Mouse (Mus musculus) cerebellum, adult (tissue): ENCODE measurements at regions not wholly inside any gene's neighbourhood (a gene's known extent, or its start where the extent isn't known, plus 50 kb on each side); places are given as distances from the start of the nearest gene placed in this dataset.

ENCODE experiments used
- ATAC-seq: cut with Nextera tagmentation; 2 replicates; pipeline ENCODE4 v1.9.2; 2017; ENCODE audit warnings: mild to moderate bottlenecking, moderate library complexity, mixed read lengths; ENCODE audit not compliant: insufficient number of reproducible peaks, low FRiP score, low TSS enrichment

DNA sequence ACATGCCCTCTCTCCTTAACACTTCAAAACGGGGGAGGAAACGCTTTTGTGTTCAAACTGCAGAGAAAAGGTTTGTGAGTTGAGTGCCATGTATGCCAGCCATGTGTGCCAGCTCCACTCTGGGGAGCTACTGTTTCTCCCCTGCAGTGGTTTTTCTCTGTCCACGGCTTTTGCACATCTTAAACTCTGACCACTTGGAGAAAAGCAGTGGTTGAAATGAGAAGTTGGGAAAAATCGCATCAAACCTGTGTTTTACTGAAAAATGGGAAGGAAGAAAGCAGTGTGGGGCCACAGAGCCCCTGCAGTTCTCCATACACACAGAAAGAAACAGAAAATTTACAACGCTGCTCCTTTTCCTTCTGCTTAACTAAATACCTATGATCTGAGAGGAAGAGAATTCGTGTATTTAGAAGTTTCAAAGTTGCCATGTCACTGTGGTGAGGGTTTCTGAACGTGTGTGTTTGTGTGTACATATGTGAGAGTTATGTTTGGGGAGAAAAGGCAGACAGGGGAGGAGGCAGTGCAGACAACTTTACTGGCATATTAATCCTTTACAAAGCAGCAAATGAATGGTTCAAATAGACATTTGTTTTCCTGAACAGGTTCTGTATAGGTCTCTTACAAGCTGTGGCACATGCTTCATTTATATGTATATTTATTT, 160.1 kb upstream of the Tmem161b start:
- no peak for ATAC-seq

DNA sequence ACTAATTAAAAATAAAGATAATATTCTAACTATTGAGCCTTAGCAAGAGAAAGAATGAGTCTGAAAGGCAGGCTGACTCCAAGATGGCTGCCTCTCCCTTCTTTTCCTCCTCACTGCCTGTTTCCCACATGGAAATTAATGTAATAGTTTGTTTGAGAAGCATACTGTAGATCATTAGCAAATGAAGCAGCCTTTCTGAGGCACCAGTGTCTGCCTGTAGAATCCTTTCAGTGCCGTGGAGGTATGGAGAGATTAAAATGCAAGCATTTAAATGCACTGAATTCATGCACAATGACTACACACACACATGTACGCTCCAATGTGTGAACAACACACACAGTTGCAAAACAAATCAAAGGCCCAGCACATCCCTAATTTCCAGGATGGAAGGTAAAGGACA, 159.5 kb upstream of the Tmem161b start:
- no peak for ATAC-seq

- ATAC-seq, result no peak
Observed at GRCm38 (mm10) chr13:84063406-84063805, 158.7 kb upstream of the Tmem161b start.

GRCm38 (mm10) chr13:84064291-84064940, 157.7 kb upstream of the Tmem161b start:
- ATAC-seq, result no peak

DNA sequence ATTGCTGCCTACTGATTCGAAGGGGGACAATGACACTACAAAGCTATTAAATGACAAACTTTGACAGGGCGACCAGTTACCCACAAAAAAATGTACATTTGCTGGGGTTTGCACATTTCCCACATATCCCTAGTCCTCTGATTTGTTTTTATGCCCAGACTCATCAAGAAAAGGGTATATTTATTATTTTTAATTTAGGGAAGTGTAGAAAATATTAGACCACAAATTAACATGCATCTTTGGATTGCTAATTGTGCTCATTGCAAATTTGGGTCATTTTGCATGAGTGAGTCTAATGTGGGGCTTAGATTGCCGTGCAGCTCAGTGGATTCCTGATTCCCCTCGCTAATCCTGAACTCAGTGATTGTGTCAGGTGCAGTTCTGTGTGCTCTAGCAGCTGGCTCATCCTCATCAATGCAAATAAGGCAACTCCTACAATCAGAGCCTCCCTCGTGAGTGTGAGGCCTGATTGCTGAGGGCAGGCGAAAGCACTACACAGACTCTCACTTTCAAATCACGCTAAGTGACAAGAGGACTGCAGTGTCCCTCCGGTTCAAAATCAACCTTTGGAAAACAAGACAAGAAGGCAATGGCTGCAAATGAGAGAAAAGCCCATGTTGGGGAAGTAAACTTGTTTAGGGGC, 156.7 kb upstream of the Tmem161b start:
- ATAC-seq, result 0 out of 2 replicates have a peak, but pooled peaks have one; percentile 41

DNA sequence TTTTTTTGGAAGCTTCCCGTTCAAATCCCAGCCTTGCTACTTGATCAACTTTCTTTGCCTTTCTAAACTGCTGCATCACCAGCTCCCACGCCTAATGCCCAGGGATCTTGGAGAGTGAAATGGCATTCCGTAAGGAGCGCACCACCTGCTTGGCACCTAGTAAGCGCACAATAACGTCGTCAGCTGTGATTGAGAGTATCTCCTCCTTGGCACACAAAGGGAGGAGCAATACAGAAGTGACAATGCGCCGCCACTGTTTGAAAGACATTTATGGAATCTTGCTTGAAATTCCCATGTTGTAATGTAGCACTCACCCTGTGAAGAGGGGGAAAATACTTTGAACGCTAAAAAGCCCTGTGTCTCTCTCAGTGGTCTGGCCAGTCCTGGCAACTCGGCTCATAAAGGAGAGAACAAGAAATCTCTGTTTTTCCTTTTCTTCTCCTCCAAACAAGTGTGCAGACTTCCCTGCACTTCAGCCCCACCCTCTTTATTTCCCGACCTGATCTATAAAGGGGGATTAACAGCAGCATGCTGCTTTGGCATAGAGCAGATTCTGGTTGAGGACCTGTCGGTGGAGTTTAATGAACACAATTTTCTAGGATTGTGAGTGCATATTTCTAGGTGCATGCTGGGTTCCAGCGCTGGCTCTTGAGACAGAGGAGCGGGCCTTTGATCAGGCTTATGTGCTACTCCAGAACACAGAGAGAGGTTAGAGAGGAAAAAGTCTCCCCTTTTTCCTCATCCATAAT, 155.7 kb upstream of the Tmem161b start:
- ATAC-seq, result peak; percentile 14; the same call in 1 of the 2 replicates

- ATAC-seq, result peak; percentile 29; the same call in 1 of the 2 replicates
Observed at GRCm38 (mm10) chr13:84066960-84067665, 155.0 kb upstream of the Tmem161b start.

DNA sequence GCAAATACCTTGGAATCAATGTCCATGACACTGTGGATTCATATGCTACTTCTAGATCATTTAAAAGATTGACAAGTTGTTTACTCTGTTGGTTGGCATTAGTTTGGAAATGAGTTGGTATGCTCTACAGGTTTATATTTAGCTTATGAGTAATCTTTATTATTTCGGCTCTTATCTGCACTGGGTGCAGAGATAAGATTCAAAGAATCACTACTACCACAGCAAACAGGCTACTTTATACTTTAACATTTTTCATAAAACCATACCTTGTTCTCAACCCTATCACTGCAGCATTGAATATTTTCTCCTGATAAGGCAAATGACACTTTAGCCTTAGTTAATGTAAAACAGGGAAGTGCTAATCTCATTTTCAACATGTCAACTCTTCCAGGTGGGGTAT, 153.7 kb upstream of the Tmem161b start:
- no peak for ATAC-seq
